Mouse (Mus musculus): ENCODE results near the gene Ptprs. TPM values are rescaled to one million over a fixed set of nuclear protein-coding genes. Genes with fewer than 3 reads are reported as not detected.

The Ptprs gene
- total RNA-seq, 2 experiments from 2014 or later, result 821 to 872 TPM

DNA sequence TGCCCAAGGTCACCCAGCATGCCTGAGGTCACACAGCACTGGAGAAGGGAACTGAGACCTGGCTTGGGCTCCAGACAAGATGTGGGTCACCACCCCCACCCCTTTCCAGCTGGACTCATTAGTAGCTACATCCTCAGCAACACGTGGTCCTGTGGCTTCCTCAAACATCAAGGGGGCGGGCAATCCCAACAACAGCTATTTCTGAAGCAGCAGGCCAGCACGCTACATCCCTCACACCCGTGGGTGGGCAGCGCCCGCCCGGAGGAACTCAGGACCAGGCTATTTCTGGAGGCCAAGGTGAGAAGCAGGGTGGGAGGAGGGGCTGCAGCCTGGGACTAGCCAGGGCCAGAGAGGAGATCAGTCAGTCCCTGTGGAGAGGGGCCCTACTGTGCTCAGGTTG, 7.4 kb downstream of the Ptprs start:
- intact Hi-C loops (cut with DNase I), result no loop called here
- no peak for DNase-seq

DNA sequence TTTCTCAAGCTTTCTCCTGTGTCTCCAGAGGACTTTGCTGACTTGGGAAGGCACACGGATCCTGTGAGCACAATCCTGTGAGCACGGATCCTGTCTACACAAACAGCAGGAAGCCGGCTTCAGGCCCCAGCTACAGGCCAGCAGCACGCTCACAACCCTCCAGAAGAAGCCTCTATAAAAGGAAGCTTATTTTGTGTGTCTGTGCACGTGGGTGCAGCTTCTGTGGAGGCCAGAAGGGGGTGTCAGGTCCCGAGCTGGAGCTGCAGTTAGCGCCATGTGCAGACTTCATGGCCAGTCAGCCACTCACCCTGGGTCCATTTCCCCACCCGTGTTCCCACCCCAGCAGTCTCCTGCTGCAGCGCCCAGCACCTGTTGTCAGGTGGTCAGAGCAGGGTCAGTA, 7.9 kb downstream of the Ptprs start:
- intact Hi-C loops (cut with DNase I), result no loop called here
- no peak for DNase-seq

DNA sequence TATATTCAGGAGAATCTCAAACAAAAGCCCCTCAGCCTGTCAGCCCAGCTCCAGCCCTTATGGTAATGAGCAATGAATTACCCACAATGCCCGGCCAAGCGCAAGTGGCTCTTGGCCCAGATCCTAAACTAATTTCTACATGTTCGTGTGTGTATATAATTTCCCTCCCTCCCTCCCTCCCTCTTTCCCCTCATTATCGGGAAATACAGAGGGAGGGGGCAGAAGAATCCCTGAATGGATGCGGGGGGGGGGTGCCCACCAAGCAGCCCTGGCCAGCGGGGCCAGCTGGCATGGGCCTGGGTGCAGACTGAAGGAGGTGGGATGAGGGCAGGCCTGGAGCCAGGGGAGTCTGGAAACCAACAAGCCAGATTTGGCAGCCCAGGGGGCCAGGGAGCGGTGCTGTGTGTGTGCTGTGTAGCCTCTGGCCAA, 8.8 kb downstream of the Ptprs start:
- DNase-seq, result peak; percentile 95
- intact Hi-C loops (cut with DNase I), result no loop called here

DNA sequence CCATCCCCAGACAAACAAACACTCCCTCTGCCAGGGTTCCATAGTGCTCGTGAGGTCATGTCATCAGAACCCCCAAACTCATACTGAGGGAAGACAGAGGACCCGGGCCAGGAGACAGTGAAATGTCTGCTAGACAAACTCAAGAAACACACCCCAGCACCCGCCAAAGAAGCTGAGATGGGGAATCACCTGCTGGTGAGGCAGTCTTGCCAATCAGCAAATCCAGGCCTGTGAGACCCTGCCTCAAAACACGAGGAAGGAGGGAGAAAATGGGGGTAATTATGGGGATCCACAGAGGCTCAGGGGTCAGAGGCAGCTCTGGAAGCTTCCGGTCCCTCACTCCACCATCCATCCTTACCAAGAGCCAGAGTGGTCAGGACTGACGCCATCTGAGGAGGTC, 9.5 kb downstream of the Ptprs start:
- intact Hi-C loops (cut with DNase I), result no loop called here
- no peak for DNase-seq

DNA sequence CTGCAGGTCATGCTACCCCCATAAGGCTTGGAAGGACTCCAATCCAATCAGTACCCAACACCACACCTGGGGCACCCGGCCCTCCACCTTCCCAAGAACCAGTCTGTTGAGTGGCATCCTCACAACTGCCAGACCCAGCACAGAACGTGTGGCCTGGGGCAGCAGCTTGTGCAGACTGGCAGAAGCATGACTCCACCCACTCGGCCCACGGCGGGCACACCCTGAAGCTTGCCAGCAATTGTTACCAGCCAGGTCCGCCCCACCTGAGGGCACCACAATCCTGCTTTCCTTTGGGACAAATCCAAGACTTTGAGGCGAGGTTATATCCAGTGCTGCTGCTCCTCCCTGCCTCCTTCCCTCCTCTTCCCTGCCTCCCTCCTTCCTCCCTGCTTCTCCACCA, 11.5 kb downstream of the Ptprs start:
- DNase-seq, result no peak
- intact Hi-C loops (cut with DNase I), result no loop called here

DNA sequence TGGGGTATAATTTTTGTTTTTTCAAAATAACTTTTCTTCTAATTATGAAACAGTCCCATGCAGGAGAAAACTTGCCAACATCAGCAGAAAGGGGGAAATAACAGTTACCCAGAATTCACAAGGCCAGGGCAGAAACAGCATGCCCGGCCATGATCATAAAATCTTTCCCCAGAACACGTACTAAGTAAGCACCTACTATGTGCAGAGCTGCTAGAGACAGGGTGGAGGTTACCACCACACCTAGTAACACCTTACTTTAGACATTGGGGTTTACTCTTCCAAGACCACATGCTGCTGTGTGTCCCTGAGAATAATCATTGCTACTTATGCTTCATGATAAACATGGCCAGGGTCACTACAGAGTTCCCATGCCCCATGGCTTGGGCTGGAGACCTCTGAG, 11.9 kb downstream of the Ptprs start:
- no peak for DNase-seq
- intact Hi-C loops (cut with DNase I), result no loop called here

DNA sequence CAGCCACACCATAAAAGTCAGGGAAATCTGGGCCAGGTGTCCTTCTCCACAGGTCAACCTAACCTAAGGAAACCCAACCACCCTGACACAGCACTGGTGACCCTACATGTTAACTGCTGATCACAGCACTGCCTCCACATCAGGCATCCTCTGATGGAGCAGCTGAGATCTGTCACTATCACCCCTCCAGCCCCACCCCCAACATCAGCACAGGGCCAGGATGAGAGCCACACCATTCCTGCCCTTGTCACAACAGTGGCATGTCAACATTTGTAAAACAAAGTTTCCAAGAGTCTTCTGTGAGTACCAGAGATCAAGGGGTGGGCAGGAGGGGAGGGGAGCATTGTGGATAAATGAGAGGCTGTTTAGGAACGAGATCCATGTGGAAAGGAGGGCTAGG, 12.8 kb downstream of the Ptprs start:
- intact Hi-C loops (cut with DNase I), result no loop called here
- no peak for DNase-seq

DNA sequence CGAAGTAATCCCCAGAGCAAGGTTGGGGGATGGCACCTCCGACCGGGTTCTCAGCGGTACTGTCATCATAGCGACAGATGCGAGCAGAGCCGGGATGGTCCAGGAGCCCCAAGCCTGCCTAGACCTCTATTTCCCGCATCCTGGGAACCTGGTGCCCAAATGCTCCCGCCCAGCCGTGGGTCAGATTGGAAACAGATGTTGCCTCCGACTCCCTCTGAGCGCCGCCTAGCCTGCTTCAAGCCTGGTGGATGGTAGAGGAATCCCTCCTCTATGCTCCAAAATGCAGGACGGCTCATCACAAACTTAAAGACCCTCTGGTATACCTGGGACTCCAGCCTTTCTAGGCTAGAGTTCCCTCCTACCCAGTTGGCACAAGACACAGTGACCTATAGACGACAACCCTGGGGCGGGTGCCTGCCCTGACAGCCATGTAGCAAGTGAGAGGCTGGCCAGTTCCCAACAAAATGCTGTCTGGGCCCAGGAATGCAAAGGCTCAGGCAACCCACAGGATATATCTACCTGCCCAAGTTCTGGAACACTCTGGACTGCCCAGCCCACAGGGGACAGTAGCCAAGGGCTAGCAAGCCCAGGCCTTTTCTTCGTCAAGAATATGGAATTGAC, 13.3 kb downstream of the Ptprs start:
- no peak for DNase-seq
- intact Hi-C loops (cut with DNase I), result no loop called here

DNA sequence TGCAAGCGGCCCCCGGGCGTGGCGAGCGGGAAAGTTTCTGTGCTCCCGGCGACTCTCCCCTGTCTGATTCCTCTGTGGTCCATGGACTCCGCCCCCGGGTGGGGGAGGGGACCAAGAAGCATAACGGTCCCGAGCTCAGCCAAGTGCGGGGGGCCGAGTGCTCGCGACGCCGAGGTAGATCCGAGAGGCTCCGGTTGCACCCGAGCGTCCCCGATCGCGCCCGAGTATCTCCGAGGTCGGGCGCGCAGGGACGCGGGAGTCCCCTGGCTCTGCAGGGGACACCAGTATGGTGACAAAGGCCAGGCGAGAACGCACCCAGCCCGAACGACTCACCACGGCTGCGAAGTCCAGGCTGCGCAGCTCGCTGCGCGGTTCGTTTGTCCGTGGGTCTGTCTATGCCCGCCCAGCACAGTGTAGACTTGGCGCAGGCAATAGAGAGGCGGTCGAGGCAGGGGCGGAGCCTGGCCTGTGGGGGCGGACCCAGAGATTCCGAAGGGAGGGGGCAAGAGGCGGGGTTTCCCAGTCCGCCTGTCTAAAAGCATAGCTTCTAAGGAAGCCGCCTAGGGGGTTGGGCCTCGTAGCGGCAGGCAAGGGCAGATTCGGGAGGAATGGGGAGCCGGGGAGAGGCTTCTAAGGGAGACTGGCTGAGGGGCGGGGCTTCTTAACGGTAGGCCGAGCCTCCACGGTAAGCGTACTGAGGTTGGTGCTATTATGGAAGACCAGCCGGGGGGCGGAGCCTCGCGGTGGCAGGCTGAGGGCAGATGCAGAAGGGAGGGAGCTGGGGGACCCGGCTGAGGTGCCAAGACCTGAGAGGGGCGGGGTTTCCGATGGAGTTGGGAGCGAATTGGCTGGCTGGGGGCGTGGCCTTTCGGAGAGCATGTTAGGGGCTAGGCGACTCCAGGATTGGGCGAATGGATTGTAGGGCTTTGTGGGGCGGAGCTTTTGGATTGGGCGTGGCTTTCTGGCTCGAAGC, 14.2 kb downstream of the Ptprs start:
- DNase-seq, result peak; percentile 99
- intact Hi-C loops (cut with DNase I), result no loop called here

DNA sequence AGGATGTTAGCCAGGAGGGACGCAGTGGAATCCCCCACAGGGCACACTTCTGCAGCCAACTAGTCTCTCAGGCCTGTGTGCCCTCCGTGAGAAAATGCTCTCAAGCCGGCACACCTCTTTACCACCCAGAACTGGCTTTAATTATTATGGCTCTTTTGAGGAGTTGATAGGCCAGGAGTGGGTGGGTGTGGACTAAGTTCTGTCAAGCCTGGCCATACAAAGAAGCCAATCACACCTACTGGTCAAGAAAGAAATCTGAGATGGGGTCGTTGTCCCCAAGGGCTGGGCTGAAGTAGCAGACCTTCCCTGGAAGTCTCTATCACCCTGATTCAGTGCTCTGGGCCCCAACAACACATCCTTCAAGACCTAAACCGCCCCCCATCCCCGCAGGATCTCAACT, 15.4 kb downstream of the Ptprs start:
- intact Hi-C loops (cut with DNase I), result no loop called here
- no peak for DNase-seq

DNA sequence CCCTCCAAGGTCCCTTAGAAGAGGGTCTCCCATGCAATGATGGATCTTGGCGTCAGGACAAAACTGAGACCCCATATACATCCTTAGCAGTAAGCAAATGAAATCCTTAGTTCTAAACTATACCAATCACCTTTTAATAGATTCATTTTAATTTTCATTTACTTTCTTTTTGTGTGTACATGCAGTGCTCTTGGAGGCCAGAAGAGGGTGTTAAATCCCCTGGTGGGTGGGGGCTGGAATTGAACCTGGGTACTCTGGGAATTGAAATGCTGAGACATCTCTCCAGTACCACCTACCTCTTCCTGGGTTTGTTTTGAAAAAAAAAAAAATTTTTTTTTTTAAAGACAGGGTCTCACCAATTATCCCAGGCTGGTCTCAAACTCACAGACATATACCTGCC, 18.8 kb downstream of the Ptprs start:
- intact Hi-C loops (cut with DNase I), result no loop called here
- no peak for DNase-seq

DNA sequence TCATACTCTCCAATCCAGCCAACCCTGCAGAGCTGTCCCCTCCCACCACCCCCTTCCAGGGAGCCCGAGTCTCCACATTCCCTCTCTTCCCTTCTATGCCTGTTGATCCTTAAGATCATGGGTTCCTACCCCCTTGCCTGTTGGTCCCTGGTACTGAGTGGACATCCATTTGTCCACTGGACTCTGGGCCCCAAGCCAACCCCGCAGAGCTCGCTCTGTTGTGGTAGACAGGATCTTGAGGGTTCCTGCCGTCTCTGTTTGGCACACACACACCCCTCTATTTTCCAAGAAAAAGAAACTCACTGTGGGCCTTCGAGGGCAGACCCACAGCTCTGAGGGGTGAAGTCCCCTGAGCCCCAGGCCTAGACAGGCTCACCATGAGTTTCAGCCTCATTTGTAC, 19.9 kb downstream of the Ptprs start:
- no peak for DNase-seq
- intact Hi-C loops (cut with DNase I), result no loop called here

DNA sequence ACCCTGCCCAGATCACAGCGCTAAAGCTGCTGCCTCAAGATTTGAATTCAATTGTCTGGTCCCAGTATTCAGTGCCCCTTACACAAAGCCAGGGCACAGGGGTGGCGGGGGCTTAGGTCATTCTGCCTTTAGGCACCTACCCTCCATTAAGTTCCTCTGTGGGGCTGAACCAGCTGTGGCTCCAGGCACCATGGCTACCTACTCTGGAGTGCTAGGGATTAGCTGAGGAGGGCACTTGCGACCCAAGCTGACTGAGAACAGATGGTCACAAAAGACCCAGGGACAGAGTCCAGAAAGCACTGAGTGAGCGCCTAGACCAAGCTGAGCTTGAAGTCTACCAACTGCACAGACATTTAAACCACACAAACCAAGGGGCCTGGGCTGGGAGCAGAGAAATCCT, 22.6 kb downstream of the Ptprs start:
- intact Hi-C loops (cut with DNase I), result no loop called here
- DNase-seq, result no peak

DNA sequence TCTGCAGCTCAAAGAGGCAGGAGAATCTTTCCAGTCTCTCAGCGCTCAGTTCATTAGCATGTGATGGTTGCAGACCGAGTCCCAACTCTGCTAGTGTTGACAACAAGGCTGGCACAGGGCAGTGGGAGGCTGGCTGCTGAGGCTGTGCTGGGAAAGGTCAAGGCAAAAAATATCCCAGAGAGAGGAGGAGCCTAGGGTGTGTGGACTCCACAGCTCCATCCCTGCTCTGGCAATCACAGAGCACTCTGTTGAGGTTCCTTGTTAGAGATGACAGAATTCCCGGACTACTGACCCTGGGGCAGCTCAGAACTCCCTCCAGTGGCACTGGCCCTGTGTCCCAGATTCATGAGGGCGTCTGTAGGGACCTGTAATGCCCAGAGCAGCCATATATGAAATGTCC, 23.0 kb downstream of the Ptprs start:
- no peak for DNase-seq

DNA sequence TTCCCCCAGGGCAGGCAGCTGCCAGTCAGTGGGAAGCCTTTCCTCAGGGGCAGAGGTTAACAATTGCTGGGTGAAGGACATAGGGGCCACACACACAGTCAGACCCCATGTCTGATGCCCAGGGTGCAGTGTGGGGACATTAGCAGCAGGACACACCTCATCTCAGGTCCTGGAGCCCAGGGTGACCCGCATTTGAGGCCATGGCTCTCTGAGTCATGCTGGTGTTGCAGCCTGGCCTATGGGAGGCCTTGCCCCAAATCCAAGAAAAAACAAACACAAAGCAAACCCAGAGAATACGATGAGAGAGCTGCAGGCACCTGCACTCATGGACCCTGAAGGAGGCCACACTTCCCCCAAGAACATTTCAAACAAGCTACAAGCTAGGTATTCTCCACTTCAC, 28.6 kb downstream of the Ptprs start:
- DNase-seq, result no peak
- intact Hi-C loops (cut with DNase I), result no loop called here

More for the DNA sequence above, 23.0 kb downstream of the Ptprs start:
- intact Hi-C loops (cut with DNase I), result no loop called here

DNA sequence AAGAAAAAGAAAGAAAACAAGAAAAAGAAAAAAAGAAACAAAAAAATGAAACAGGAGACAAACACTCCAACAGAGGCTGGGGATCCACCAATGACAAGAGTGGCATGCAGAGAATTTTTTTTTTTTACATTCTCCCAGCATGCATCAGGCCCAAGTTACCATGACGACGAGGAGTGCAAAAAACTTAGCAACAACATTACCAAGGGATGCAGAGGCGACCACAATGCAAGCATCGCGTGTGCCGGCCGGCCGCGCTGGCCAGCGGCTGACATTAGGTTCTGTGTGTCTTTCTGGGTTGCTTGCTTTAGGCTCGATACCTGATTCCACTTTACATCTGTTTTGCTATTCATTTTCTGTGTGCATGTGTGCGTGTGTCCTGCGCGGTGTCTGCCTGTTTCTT, 30.9 kb downstream of the Ptprs start:
- no peak for DNase-seq

DNA sequence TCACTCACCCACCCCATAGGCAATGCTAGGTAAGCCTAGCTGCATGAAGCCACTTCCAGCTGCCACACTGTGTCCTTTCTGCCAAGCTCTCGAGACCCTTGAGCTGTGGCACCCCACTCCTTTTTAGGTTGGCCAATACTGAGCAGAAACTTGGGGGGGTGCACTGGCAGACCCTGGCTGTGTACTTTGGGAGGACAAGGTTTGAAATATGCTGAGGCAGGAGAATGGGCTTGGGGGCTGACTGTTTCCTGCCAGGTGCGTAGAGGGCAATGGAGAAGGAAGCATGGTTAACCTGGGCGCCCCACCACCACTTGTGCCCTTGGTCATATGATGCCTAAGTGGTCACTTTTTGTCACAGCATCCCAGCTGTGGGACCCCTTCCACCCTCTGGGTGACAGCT, 31.5 kb downstream of the Ptprs start:
- intact Hi-C loops (cut with DNase I), result no loop called here
- no peak for DNase-seq

More for the DNA sequence above, 30.9 kb downstream of the Ptprs start:
- intact Hi-C loops (cut with DNase I), result no loop called here

DNA sequence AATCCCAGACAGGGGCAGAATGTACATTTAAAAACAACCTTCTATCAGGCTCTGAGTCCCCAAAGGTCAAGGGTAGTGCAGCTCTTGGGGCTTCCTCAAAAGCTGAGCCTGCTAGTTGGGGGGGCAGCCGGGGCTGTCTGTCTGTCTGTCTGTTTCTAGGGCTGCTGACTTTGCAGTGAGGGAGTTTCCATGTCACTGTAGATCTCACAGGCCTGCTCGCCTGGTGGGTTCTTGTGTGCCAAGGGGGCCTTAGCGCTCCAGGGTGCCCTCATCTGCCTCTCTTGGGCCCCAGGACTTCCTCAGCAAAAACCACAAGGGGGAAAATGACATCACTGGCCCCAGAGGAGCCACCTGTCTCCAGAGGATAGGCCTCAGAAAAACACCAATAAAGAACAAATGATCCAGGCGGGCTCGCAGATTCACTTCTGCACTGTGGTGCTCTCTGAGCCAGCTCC, 32.9 kb downstream of the Ptprs start:
- DNase-seq, result no peak

DNA sequence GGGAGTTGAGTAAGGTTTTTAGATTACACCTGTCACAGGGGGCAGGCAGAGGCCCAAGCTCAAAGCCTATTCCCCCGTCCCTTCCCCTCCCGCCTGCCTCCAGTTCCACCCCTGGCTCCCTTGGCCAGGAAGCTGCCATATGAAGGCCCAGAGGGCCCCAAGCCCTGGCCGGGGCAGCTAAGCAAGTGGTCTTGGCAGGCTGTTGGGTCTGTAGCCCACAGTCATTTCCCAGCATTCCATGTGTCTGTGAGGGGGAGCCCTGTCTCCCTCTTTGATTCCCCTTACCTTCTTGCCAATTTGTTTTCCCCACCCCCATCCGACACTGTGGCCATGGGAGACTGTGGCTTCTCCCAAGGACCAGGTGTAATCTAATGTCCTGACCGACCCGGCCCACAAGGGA, 34.0 kb downstream of the Ptprs start:
- DNase-seq, result peak; percentile 46
- intact Hi-C loops (cut with DNase I), result no loop called here

More for the DNA sequence above, 32.9 kb downstream of the Ptprs start:
- intact Hi-C loops (cut with DNase I), result no loop called here

DNA sequence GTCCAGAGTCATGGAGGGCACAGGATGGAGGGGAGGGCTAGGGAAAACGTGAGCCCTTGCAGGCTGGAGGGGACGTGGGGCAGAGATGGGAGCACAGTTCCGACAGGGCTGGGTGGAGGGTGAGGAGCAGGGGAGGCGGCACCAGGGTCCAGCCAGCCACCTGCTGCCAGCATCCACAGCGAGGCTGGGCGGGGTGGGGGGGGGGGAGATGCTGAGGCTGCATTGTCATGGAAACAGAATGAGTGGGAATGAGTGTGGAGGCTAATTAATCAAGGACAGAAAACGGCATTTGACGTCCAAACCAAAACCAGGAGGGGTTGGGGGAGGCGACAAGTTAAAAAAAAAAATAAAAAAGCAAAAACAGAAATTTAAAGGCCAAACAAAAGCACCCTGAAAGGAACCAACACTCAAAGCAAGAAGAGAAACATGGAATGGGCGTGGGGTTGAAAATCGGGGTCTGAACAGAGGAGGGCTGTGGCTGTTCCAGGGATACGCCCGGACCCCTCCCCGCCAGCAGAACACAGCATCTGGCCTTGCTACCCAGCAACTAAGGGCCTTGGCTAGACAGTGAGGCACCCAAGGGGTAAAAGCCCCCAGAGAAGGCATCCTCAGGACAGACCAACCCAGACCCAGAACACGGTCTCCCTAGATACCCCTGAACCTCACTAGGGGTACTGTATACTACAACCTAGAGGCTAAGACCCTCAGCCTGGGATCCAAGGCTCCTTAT, 36.4 kb downstream of the Ptprs start:
- no peak for DNase-seq
- intact Hi-C loops (cut with DNase I), result no loop called here

DNA sequence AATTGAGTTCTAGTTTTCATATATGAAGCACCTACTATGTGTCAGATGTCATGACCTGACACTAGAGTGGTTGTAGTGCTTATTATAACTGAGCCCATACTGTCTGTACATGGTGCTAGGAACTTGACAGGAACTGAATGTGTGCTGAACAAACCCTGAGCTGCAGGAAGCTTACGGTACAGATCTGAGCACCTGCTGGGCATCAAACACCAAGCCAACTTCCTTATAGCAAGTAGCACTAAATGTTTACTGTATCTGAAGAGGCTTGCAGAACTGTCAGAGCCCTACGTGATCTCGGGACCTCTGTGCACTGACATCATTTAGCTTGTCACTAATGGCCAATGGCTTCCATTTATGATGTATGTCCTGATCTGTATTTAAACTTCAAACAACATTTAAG, 44.7 kb downstream of the Ptprs start:
- intact Hi-C loops (cut with DNase I), result no loop called here
- DNase-seq, result no peak
